Mouse (Mus musculus): ENCODE results near the gene Pimreg.
A peak's percentile ranks its signal among the peaks of the same experiment; 100 is the strongest.

Pimreg gene

GRCm38 (mm10) chr11:72041768-72042607 lies at the start of gene Pimreg:
Pimreg (plus strand) TSS chr11:72042032.
- DNase-seq (ENCODE audit: low spot score), result peak; percentile 96

GRCm38 (mm10) chr11:71992438-71992837 lies 49.4 kb upstream of the Pimreg start:
- no peak for DNase-seq (ENCODE audit: low spot score)

DNA sequence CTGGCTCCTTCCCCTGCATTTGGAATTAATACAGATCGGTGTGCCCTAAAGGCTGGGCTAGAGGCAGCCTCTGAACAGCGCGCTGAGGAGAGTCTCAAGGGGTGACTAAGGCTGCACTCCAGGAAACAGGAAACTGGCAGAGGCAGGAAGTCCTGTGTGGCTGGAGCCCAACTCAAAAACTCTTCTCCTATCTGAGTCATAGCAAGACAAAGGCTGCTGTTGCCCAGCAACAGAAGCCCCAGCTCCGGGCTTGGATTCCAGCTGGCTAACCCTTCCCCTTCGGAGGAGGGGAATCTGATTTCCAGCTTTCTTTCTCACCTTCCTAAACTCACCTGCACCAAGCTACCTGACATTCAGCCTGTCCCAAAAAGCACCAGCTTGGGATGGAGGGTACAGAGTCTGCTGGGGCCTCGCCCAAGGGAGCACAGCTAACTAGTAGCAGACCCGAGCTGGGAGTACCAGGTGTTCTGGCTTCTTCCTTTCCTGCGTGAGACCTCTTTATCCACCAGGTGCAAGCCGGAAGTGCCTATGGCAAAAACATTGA lies 45.8 kb upstream of the Pimreg start:
- DNase-seq (ENCODE audit: low spot score), result peak; percentile 78

DNA sequence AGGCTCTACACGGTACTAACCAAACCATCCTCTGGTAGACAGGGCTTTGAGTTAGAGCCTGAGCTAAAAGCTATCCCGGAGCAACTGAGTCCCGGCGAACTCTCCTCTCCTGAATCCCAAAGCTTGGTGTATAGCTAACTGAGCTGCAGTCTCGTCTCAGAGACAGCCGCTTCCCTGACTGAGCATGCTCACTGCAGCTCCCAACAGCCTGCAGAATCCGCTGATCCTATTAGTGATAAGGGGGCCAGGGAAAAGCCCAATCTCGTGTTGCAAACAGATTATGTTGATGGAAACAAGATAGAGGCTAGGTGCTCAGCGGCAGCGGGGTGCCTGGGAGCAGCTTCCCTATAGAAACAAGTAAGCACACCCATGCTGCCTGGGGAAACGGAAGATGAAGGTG lies 45.0 kb upstream of the Pimreg start:
- DNase-seq (ENCODE audit: low spot score), result peak; percentile 58

GRCm38 (mm10) chr11:72000194-72000593 lies 41.6 kb upstream of the Pimreg start:
- DNase-seq (ENCODE audit: low spot score), result no peak

DNA sequence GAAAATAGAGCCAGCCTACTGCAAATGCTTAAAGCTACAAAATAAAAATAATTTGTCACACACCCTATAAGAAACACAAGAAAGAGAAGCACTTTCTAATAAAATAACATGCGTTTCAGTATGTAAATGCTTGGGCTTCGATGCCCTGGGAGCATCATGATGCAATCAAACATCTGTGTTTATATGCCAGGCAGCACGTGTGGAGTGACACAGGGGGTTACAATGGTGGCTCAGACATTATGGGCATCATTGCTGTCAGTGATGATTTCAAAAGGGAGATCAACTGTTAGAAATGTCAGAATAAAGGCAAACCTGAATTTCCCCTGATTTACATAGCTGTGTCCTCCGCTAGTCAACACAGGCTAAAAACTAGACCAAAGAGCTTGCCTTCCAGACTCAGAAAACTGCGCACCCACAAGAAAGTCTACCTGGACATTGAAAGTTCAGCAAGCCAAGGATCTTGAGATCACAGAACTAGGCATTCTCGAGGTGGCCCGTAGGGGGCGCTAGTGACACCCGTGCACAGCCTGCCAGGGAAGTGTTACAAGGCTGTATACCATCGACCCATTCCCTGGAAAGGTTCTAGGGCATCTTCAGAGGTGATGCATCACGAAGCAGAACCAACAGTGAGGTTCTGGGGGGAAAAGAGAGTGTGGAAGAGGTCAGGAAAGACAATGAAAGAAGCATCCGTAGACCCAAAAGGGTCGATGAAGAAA lies 39.5 kb upstream of the Pimreg start:
- DNase-seq (ENCODE audit: low spot score), result peak; percentile 42

DNA sequence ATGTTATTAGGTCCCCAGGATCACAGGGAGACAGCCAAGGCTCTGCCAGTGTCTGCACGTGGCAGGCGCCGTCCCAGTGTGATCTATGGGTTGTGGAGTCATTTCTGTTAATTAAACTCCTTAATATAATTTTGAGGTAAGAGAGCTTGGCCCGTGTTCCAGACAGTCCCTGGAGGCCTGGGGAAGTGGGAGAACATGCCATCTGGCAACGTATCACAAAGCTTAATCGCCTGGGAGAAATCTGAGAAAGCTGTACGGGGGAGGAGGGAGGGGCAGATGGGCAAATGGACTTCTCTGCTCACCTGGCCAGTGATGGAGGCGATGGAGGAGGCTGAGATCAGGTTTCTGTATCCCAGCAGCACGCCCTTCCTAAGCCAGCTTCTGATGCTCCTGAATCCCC lies 38.7 kb upstream of the Pimreg start:
- DNase-seq (ENCODE audit: low spot score), result no peak

DNA sequence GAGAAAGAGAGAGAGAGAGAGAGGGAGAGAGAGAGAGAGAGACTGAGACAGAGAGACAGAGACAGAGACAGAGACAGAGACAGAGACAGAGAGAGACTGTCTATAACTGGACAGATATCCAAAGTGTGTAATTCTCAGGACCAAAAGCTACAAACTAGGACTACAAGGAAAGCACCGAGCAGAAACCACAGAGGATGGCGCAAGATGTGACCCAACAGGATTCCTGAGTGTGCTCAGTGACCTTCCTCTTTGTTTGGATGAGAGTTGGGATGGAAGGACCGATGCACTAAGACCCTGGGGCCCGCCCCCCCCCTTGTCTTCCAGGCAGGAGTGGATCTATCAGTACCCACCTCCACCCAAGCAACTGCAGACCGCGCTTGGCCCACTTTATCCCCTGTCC lies 36.3 kb upstream of the Pimreg start:
- no peak for DNase-seq (ENCODE audit: low spot score)

DNA sequence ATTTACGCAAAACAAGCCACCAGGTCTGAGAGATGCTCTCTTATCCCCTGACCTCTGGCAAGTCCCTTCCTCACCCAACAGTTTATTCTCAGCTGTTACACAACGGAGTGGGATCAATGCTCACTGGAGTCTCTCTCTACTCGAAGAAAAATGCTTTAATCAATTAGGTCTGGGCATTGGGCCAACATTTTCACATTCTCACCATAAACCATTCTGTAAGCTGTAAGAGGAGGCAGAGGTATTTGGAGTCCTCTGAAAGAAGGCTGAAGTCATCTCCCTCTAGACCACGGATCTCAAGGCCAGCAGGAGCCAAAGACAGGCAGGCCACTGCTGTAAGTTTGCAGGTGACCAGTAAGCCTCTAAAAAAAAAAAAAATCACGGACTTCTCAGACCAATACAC lies 31.5 kb upstream of the Pimreg start:
- DNase-seq (ENCODE audit: low spot score), result no peak

- no peak for DNase-seq (ENCODE audit: low spot score)
Measured at GRCm38 (mm10) chr11:72010940-72011722, 30.7 kb upstream of the Pimreg start.

- no peak for DNase-seq (ENCODE audit: low spot score)
Measured at GRCm38 (mm10) chr11:72011955-72012354, 29.9 kb upstream of the Pimreg start.

GRCm38 (mm10) chr11:72014674-72015073 lies 27.2 kb upstream of the Pimreg start:
- no peak for DNase-seq (ENCODE audit: low spot score)

DNA sequence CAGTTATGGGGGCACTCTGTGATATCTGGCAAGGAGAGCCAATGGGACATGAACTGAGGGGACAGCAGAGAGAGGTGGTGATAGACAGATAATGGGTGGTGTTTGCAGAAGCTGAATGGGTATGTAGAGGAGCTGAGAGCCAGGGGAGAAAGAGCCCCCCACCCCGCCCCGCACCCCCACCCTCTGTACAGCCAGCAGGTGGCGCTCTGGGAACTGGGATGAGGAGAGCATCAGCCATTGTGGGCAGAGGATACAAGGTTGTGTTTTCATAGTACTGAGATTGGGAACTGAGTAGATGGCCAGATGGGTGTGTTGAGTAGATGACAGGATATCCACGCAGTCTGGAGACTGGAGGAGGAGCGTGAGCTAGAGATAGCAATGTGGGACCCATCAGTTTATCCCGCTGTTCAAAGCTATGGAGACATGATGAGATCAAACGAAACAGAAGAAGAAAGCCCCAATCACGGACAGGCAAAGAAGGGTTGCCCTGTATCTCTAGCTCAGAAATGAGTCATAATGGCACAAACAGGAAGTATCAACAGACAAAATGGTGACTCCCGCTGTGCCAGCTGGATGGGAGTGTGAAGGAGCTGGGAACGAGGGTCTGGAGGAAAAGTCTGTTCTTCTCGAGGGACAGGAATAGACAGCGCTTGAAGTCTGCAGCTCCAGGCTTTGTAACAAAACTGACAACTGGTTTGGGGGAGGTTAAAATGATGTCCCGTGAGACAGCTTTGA lies 25.1 kb upstream of the Pimreg start:
- no peak for DNase-seq (ENCODE audit: low spot score)

- no peak for DNase-seq (ENCODE audit: low spot score)
Measured at GRCm38 (mm10) chr11:72017253-72017601, 24.6 kb upstream of the Pimreg start.

GRCm38 (mm10) chr11:72021015-72021414 lies 20.8 kb upstream of the Pimreg start:
- DNase-seq (ENCODE audit: low spot score), result no peak

DNA sequence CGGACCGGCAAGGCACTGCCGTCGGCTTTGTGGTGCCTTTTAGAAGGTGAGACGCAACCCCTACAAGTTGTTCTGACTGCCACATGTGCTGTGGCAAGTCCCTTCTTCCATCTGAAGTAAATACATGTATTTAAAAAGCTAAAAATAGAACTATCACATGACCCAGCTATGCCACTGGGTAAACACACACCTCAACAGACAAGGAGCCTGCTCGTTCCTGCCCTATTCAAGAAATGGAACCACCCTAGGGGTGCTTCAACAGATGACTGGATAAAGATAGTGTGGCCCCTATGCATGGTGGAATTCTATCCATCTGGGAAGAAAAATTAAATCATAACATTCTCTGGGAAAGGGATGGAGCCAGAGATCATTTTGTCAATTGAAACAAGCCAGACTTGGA lies 19.0 kb upstream of the Pimreg start:
- no peak for DNase-seq (ENCODE audit: low spot score)

DNA sequence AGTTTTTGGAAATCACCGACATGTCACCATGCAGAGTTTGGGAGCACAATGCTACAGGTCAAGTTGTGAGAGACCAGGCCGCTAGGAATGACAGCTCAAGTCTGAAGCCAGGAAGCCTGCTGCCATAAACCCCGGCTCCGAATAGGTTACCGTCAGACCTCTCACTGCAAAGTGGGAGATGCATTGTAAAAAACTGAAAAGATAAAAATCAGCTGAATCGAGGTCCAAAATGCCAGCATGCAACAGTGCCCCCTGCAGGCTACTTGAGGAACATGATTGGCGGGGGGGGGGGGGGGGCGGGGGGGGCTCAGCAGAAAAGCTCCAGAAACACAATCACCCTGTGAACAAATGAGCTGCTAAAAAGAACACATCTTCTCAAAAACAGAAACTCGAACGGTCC lies 18.3 kb upstream of the Pimreg start:
- peak; percentile 47 for DNase-seq (ENCODE audit: low spot score)

DNA sequence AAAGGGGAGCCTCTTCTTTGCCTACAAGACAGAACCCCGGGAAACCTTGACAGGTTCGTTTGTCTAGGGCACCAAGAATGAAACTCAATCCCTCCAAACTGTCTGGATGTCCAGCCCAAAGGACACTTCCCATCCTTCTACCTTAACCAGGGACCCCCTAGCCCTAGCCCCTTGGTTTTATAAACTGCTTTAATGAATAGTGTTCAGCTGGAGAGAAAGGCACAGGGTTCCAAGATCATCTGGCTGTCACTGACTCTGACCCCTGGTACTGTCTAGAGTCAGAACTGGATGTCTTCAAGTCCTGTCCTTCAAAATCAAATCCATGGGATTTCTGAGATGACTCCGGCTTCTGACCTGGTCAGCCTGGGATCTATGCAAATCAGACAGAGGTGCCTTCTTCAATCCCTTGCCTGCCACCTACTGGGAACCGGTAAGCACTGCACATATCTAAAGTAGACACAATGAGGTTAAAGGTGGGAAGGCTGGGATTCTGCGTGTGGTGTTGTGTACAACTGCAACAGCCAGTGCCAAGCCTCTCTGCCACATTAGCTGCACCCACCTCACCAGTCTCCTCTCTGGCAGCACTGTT lies 17.5 kb upstream of the Pimreg start:
- DNase-seq (ENCODE audit: low spot score), result peak; percentile 81

DNA sequence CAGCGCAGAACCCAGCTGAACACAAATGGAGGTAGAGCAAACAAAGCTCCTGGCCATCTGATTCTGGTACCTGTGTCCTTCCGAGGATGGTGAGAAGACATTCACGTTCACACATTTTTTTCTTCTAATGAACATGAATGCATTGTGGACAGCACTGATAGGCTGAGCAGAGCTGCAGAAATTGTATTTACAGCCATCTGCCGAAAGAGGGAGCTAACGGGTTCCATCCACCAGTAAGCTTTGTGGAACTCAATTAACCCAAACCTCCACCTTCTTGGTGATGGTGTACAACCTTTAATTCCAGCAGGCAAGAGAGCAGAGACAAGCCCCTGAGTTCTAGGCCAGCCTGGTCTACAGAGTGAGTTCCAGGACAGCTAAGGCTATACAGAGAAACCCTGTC lies 16.0 kb upstream of the Pimreg start:
- DNase-seq (ENCODE audit: low spot score), result peak; percentile 76

GRCm38 (mm10) chr11:72026516-72026915 lies 15.3 kb upstream of the Pimreg start:
- no peak for DNase-seq (ENCODE audit: low spot score)

DNA sequence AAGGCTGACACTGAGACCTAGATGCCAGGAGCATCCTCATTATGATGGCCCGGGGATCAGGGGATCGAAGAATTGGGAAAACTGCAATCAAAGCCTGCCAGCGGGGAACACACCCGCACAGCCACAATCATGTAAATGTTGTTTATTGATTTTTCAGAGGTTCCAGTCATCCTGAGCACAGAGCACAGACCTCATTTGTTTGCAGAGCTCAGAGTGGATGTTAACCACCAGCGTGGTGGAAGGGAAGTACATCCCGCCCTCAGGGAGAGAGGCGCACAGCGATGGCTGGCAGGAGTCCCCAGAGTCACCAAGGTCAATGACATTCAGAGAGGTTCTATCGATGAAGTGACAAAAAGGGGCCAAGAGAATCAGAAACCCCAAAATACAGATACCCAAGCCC lies 14.0 kb upstream of the Pimreg start:
- DNase-seq (ENCODE audit: low spot score), result no peak

Data from retina, embryonic 14.5 days (tissue).